Comparison of ENCODE assay signal across 15 mouse cellular contexts in genomic region chr14:24955891-24956410, GRCm38 (mm10).
DNase-seq lines count a peak whose midpoint lies in the region; ATAC-seq lines count a peak whose summit lies in the region.
"Had no signal": no experiment of that assay in that cellular context is flagged by ENCODE, and none has a peak within 500 bp of the region (broad histone marks: within the 10 kb centered on the region; RNA-seq: fewer than 3 reads in every experiment).

No protein-coding gene starts in this region.

- H3K4me2 ChIP-seq in midbrain, embryonic 14.5 days (ENCODE audit: low read length): no peak overlapping the region
- H3K4me2 ChIP-seq: forebrain, embryonic 13.5 days; hindbrain, embryonic 13.5 days had no signal

- peak overlapping the region; percentile 52; the same call in 1 of the 2 replicates for H3K27ac ChIP-seq in midbrain, embryonic 10.5 days (replicated peaks)
- H3K27ac ChIP-seq in midbrain, embryonic 14.5 days (replicated peaks; ENCODE audit: low read depth, low read length): no peak overlapping the region
- peak overlapping the region; percentile 22; the same call in 1 of the 2 replicates for H3K27ac ChIP-seq in limb, embryonic 10.5 days
- H3K27ac ChIP-seq: embryonic facial prominence, embryonic 10.5 days; forebrain, embryonic 13.5 days; hindbrain, embryonic 13.5 days; hindbrain, postnatal 0 days had no signal

- peaks cover 16% of the 10 kb centered on the region for H3K4me1 ChIP-seq in midbrain, embryonic 10.5 days
- H3K4me1 ChIP-seq in midbrain, embryonic 14.5 days (ENCODE audit: control insufficient read depth, insufficient read depth, low read length): peaks cover 18% of the 10 kb centered on the region; the same call in 1 of the 2 replicates
- H3K4me1 ChIP-seq in limb, embryonic 10.5 days: peaks cover 20% of the 10 kb centered on the region

- H3K9ac ChIP-seq in midbrain, embryonic 14.5 days (replicated peaks; ENCODE audit: low read length): no peak overlapping the region
- H3K9ac ChIP-seq: forebrain, embryonic 13.5 days; forebrain, postnatal 0 days; hindbrain, embryonic 13.5 days had no signal

- H3K27me3 ChIP-seq in midbrain, embryonic 10.5 days (ENCODE audit: low read depth, poor library complexity, severe bottlenecking): peaks cover 3% of the 10 kb centered on the region; the same call in 1 of the 2 replicates
- no peaks in the 10 kb centered on the region for H3K27me3 ChIP-seq in midbrain, embryonic 14.5 days (ENCODE audit: control insufficient read depth, insufficient read depth, low read length)
- H3K27me3 ChIP-seq in limb, embryonic 10.5 days (ENCODE audit: low read depth, poor library complexity, severe bottlenecking): no peaks in the 10 kb centered on the region
- H3K27me3 ChIP-seq: forebrain, embryonic 13.5 days; hindbrain, embryonic 13.5 days had no signal

- no peaks in the 10 kb centered on the region for H3K9me3 ChIP-seq in midbrain, embryonic 10.5 days (replicated peaks)
- no peaks in the 10 kb centered on the region for H3K9me3 ChIP-seq in midbrain, embryonic 14.5 days (ENCODE audit: control insufficient read depth, low read length)
- no peaks in the 10 kb centered on the region for H3K9me3 ChIP-seq in limb, embryonic 10.5 days (replicated peaks)
- H3K9me3 ChIP-seq: embryonic facial prominence, embryonic 10.5 days; forebrain, embryonic 13.5 days; hindbrain, embryonic 13.5 days had no signal

- H3K4me3 ChIP-seq in midbrain, embryonic 10.5 days: no peak overlapping the region
- no peak overlapping the region for H3K4me3 ChIP-seq in midbrain, embryonic 14.5 days (replicated peaks; ENCODE audit: low read depth, low read length)
- H3K4me3 ChIP-seq in limb, embryonic 10.5 days: no peak overlapping the region
- H3K4me3 ChIP-seq: embryonic facial prominence, embryonic 10.5 days; forebrain, embryonic 13.5 days; hindbrain, embryonic 13.5 days had no signal

- H3K36me3 ChIP-seq in midbrain, embryonic 10.5 days: no peaks in the 10 kb centered on the region
- no peaks in the 10 kb centered on the region for H3K36me3 ChIP-seq in midbrain, embryonic 14.5 days (ENCODE audit: control insufficient read depth, insufficient read depth, low read length)
- no peaks in the 10 kb centered on the region for H3K36me3 ChIP-seq in limb, embryonic 10.5 days
- H3K36me3 ChIP-seq: embryonic facial prominence, embryonic 10.5 days; hindbrain, embryonic 13.5 days had no signal

- DNase-seq in adrenal gland, adult 2 months: peak; percentile 26
- no peak for DNase-seq in adrenal gland, adult 18-20 months (ENCODE audit: low spot score in 2 of 2)
- peak; percentile 38 for DNase-seq in cerebellum, adult 9-10 months
- no peak for DNase-seq in cerebellum, adult 8-10 months
- no peak for DNase-seq in midbrain, embryonic 10.5 days (ENCODE audit: low spot score)
- DNase-seq in midbrain, embryonic 14.5 days: no peak
- DNase-seq in limb, embryonic 10.5 days (ENCODE audit: low spot score): no peak
- DNase-seq: forebrain, postnatal 0 days; gastrocnemius, postnatal 14 days; heart, postnatal 10 days; kidney, adult 18-20 months had no signal

- ATAC-seq in midbrain, embryonic 14.5 days (ENCODE audit: low FRiP score, low TSS enrichment): no peak
- ATAC-seq: forebrain, embryonic 13.5 days; forebrain, postnatal 0 days; hindbrain, postnatal 0 days had no signal

- 91% methylated on average over 11 of the region's 11 CpGs for WGBS in midbrain, embryonic 10.5 days
- 90% methylated on average over 11 of the region's 11 CpGs for WGBS in midbrain, embryonic 14.5 days
- WGBS in limb, embryonic 10.5 days: 88% methylated on average over 11 of the region's 11 CpGs

Comparison
In these comparisons a context has a peak if more than half of its experiments do, and no peak if none do; other contexts are left out.
1. DNase-seq: peak in adrenal gland, adult 2 months (single experiment) and cerebellum, adult 9-10 months (single experiment); none in adrenal gland, adult 18-20 months (0 of 2), cerebellum, adult 8-10 months (single experiment), midbrain, embryonic 10.5 days (single experiment), midbrain, embryonic 14.5 days (single experiment) and limb, embryonic 10.5 days (single experiment).